Mouse (Mus musculus): ENCODE measurements at regions not wholly inside any gene's neighbourhood (a gene's known extent, or its start where the extent isn't known, plus 50 kb on each side); places are given as distances from the start of the nearest gene placed in this dataset.

- TF ChIP-seq CTCF (IDR thresholded peaks at IDR 0.05; ENCODE audit: control insufficient read depth, insufficient read depth, insufficient replicate concordance, low read depth, low read length) (no peak), POLR2A (IDR thresholded peaks at IDR 0.05; ENCODE audit: control insufficient read depth, low read depth, low read length) (no peak)
Observed at GRCm38 (mm10) chr2:115250019-115250807, 331.3 kb upstream of the BC052040 start.

Measured in testis, adult 2 months (tissue).